Mouse (Mus musculus): ENCODE measurements around the gene Fam171a2. TPM values are rescaled to one million over a fixed set of nuclear protein-coding genes. Genes with fewer than 3 reads are reported as not detected.
A peak's percentile ranks its signal among the peaks of the same experiment; 100 is the strongest.

Fam171a2 gene
- polyA plus RNA-seq, 1 experiment from 2014 or later, result 7.9 TPM

- Histone ChIP-seq H3K9me3 (ENCODE audit: control insufficient read depth, low read length) (no peaks in the 10 kb centered on the region), H3K9ac (ENCODE audit: low read length) (peak overlapping the region; percentile 5; the same call in 1 of the 2 replicates), H3K4me1 (ENCODE audit: control insufficient read depth, insufficient read depth, low read length) (peaks cover 14% of the 10 kb centered on the region), H3K4me3 (ENCODE audit: low read depth, low read length) (peak overlapping the region; percentile 76; the same call in 1 of the 2 replicates), H3K27ac (replicated peaks; ENCODE audit: low read depth, low read length) (no peak overlapping the region), H3K27me3 (ENCODE audit: control insufficient read depth, insufficient read depth, low read length) (no peaks in the 10 kb centered on the region), H3K36me3 (ENCODE audit: control insufficient read depth, insufficient read depth, low read length) (peaks cover 5% of the 10 kb centered on the region), H3K4me2 (ENCODE audit: low read depth, severe bottlenecking) (peak overlapping the region; percentile 87; the same call in 1 of the 2 replicates)
- 37% methylated on average over 15 of the region's 15 CpGs for WGBS
- DNase-seq (ENCODE audit: low spot score) (no peak), ATAC-seq (ENCODE audit: insufficient number of reproducible peaks, low FRiP score, low TSS enrichment, low read depth) (0 out of 2 replicates have a peak, but pooled peaks have one; percentile 0)
Measured at GRCm38 (mm10) chr11:102408888-102409794, 38.3 kb downstream of the Fam171a2 start.

GRCm38 (mm10) chr11:102408344-102408876 is 39.1 kb downstream of the Fam171a2 start:
- ATAC-seq (ENCODE audit: insufficient number of reproducible peaks, low FRiP score, low TSS enrichment, low read depth) (peak; percentile 92), DNase-seq (ENCODE audit: low spot score) (peak; percentile 98)
- Histone ChIP-seq H3K27me3 (ENCODE audit: control insufficient read depth, insufficient read depth, low read length) (no peaks in the 10 kb centered on the region), H3K4me1 (ENCODE audit: control insufficient read depth, insufficient read depth, low read length) (peaks cover 14% of the 10 kb centered on the region), H3K4me3 (ENCODE audit: low read depth, low read length) (peak overlapping the region; percentile 76), H3K27ac (replicated peaks; ENCODE audit: low read depth, low read length) (peak overlapping the region; percentile 73), H3K36me3 (ENCODE audit: control insufficient read depth, insufficient read depth, low read length) (peaks cover 10% of the 10 kb centered on the region), H3K4me2 (ENCODE audit: low read depth, severe bottlenecking) (peak overlapping the region; percentile 87), H3K9ac (ENCODE audit: low read length) (peak overlapping the region; percentile 84; the same call in 1 of the 2 replicates), H3K9me3 (ENCODE audit: control insufficient read depth, low read length) (no peaks in the 10 kb centered on the region)
- under 1% methylated on average over 32 of the region's 32 CpGs for WGBS

GRCm38 (mm10) chr11:102407834-102408215 is 39.7 kb downstream of the Fam171a2 start, which contains the start of gene Slc25a39:
TSS of gene Slc25a39 (minus strand) at chr11:102407946.
- H3K4me1 ChIP-seq (ENCODE audit: control insufficient read depth, insufficient read depth, low read length), result peaks cover 14% of the 10 kb centered on the region
- H3K4me3 ChIP-seq (ENCODE audit: low read depth, low read length), result peak within 1 kb of the TSS; percentile 76
- H3K9ac ChIP-seq (ENCODE audit: low read length), result peak within 1 kb of the TSS; percentile 84
- H3K27ac ChIP-seq (replicated peaks; ENCODE audit: low read depth, low read length), result peak within 1 kb of the TSS; percentile 73
- H3K9me3 ChIP-seq (ENCODE audit: control insufficient read depth, low read length), result no peaks in the 10 kb centered on the region
- H3K4me2 ChIP-seq (ENCODE audit: low read depth, severe bottlenecking), result peak within 1 kb of the TSS; percentile 87
- no peaks in the 10 kb centered on the region for H3K27me3 ChIP-seq (ENCODE audit: control insufficient read depth, insufficient read depth, low read length)
- H3K36me3 ChIP-seq (ENCODE audit: control insufficient read depth, insufficient read depth, low read length), result peaks cover 15% of the 10 kb centered on the region
- no peak for ATAC-seq (ENCODE audit: insufficient number of reproducible peaks, low FRiP score, low TSS enrichment, low read depth)
- DNase-seq (ENCODE audit: low spot score), result no peak
- under 1% methylated on average over 19 of the region's 19 CpGs for WGBS

- Histone ChIP-seq H3K4me3 (ENCODE audit: low read depth, low read length) (peak overlapping the region; percentile 76), H3K27ac (replicated peaks; ENCODE audit: low read depth, low read length) (peak overlapping the region; percentile 73), H3K27me3 (ENCODE audit: control insufficient read depth, insufficient read depth, low read length) (0 out of 2 replicates have a peak, but pooled peaks cover 1% of the 10 kb centered on the region), H3K36me3 (ENCODE audit: control insufficient read depth, insufficient read depth, low read length) (peaks cover 15% of the 10 kb centered on the region), H3K4me1 (ENCODE audit: control insufficient read depth, insufficient read depth, low read length) (peaks cover 14% of the 10 kb centered on the region), H3K9me3 (ENCODE audit: control insufficient read depth, low read length) (no peaks in the 10 kb centered on the region), H3K9ac (ENCODE audit: low read length) (peak overlapping the region; percentile 84), H3K4me2 (ENCODE audit: low read depth, severe bottlenecking) (peak overlapping the region; percentile 87)
- ATAC-seq (ENCODE audit: insufficient number of reproducible peaks, low FRiP score, low TSS enrichment, low read depth), result peak; percentile 24; the same call in 1 of the 2 replicates
- 0% methylated on average over 85 of the region's 85 CpGs for WGBS
- peak; percentile 92 for DNase-seq (ENCODE audit: low spot score)
Measured at GRCm38 (mm10) chr11:102406900-102407833, 40.3 kb downstream of the Fam171a2 start.

GRCm38 (mm10) chr11:102406401-102406800 is 41.1 kb downstream of the Fam171a2 start:
- 0 out of 2 replicates have a peak, but pooled peaks cover 3% of the 10 kb centered on the region for H3K27me3 ChIP-seq (ENCODE audit: control insufficient read depth, insufficient read depth, low read length)
- H3K9ac ChIP-seq (ENCODE audit: low read length), result peak overlapping the region; percentile 19; the same call in 1 of the 2 replicates
- no peak for DNase-seq (ENCODE audit: low spot score)
- 4% methylated on average over 3 of the region's 3 CpGs for WGBS
- ATAC-seq (ENCODE audit: insufficient number of reproducible peaks, low FRiP score, low TSS enrichment, low read depth), result no peak
- peak overlapping the region; percentile 76 for H3K4me3 ChIP-seq (ENCODE audit: low read depth, low read length)
- no peak overlapping the region for H3K27ac ChIP-seq (replicated peaks; ENCODE audit: low read depth, low read length)
- H3K4me2 ChIP-seq (ENCODE audit: low read depth, severe bottlenecking), result peak overlapping the region; percentile 87
- no peaks in the 10 kb centered on the region for H3K9me3 ChIP-seq (ENCODE audit: control insufficient read depth, low read length)
- peaks cover 15% of the 10 kb centered on the region for H3K36me3 ChIP-seq (ENCODE audit: control insufficient read depth, insufficient read depth, low read length)
- H3K4me1 ChIP-seq (ENCODE audit: control insufficient read depth, insufficient read depth, low read length), result peaks cover 13% of the 10 kb centered on the region

- Histone ChIP-seq H3K9ac (ENCODE audit: low read length) (no peak overlapping the region), H3K4me3 (ENCODE audit: low read depth, low read length) (0 out of 2 replicates have a peak overlapping the region, but pooled peaks have one; percentile 76), H3K4me1 (ENCODE audit: control insufficient read depth, insufficient read depth, low read length) (peaks cover 10% of the 10 kb centered on the region), H3K4me2 (ENCODE audit: low read depth, severe bottlenecking) (peak overlapping the region; percentile 87), H3K27me3 (ENCODE audit: control insufficient read depth, insufficient read depth, low read length) (peaks cover 5% of the 10 kb centered on the region), H3K9me3 (ENCODE audit: control insufficient read depth, low read length) (no peaks in the 10 kb centered on the region), H3K36me3 (ENCODE audit: control insufficient read depth, insufficient read depth, low read length) (peaks cover 15% of the 10 kb centered on the region), H3K27ac (replicated peaks; ENCODE audit: low read depth, low read length) (no peak overlapping the region)
- 92% methylated on average over 11 of the region's 11 CpGs for WGBS
- ATAC-seq (ENCODE audit: insufficient number of reproducible peaks, low FRiP score, low TSS enrichment, low read depth) (no peak), DNase-seq (ENCODE audit: low spot score) (no peak)
Measured at GRCm38 (mm10) chr11:102405544-102406285, 41.8 kb downstream of the Fam171a2 start.

- H3K36me3 ChIP-seq (ENCODE audit: control insufficient read depth, insufficient read depth, low read length), result peaks cover 15% of the 10 kb centered on the region
- no peak overlapping the region for H3K9ac ChIP-seq (ENCODE audit: low read length)
- H3K9me3 ChIP-seq (ENCODE audit: control insufficient read depth, low read length), result no peaks in the 10 kb centered on the region
- H3K4me3 ChIP-seq (ENCODE audit: low read depth, low read length), result no peak overlapping the region
- ATAC-seq (ENCODE audit: insufficient number of reproducible peaks, low FRiP score, low TSS enrichment, low read depth) (no peak), DNase-seq (ENCODE audit: low spot score) (no peak)
- H3K27ac ChIP-seq (replicated peaks; ENCODE audit: low read depth, low read length), result no peak overlapping the region
- peaks cover 16% of the 10 kb centered on the region for H3K4me1 ChIP-seq (ENCODE audit: control insufficient read depth, insufficient read depth, low read length)
- peaks cover 18% of the 10 kb centered on the region for H3K27me3 ChIP-seq (ENCODE audit: control insufficient read depth, insufficient read depth, low read length)
- 88% methylated on average over 18 of the region's 18 CpGs for WGBS
- H3K4me2 ChIP-seq (ENCODE audit: low read depth, severe bottlenecking), result no peak overlapping the region
Measured at GRCm38 (mm10) chr11:102404161-102405010, 43.1 kb downstream of the Fam171a2 start.
